Mouse (Mus musculus) lung, embryonic 15.5 days (tissue): Measurements from ENCODE around the gene Abcb10. TPM values are rescaled to one million over a fixed set of nuclear protein-coding genes. Genes with fewer than 3 reads are reported as not detected.

Experiments used
- ATAC-seq: fragments of 200-750 bp; cut with Nextera tagmentation; 2 replicates; pipeline ENCODE4 v1.8.0; 2017; ENCODE audit warnings: moderate number of reproducible peaks, borderline replicate concordance; ENCODE audit not compliant: low FRiP score, low TSS enrichment; ENCODE audit errors: extremely low read depth
- H3K27ac ChIP-seq: fragments of 300-500 bp; sonication (generic); 2 replicates; pipeline ENCODE4 v1.5.1; 2015; ENCODE audit warnings: moderate library complexity, mild to moderate bottlenecking, inconsistent platforms
- H3K27me3 ChIP-seq: fragments of 300-500 bp; sonication (generic); 2 replicates; pipeline ENCODE4 v1.6.1; 2015; ENCODE audit warnings: inconsistent platforms
- H3K36me3 ChIP-seq: fragments of 300-500 bp; sonication (generic); 2 replicates; pipeline ENCODE4 v1.6.1; 2015; ENCODE audit warnings: inconsistent platforms
- H3K4me1 ChIP-seq: fragments of 300-500 bp; sonication (generic); 2 replicates; pipeline ENCODE4 v1.6.1; 2015; ENCODE audit warnings: inconsistent platforms
- H3K4me2 ChIP-seq: fragments of 300-500 bp; sonication (generic); 2 replicates; pipeline ENCODE4 v1.6.1; 2015; ENCODE audit warnings: inconsistent platforms, mild to moderate bottlenecking, moderate library complexity
- H3K4me3 ChIP-seq: fragments of 300-500 bp; sonication (generic); 2 replicates; pipeline ENCODE4 v1.5.1; 2015; ENCODE audit warnings: mild to moderate bottlenecking, inconsistent platforms
- H3K9ac ChIP-seq: fragments of 300-500 bp; sonication (generic); 2 replicates; pipeline ENCODE4 v1.6.1; 2015; ENCODE audit warnings: inconsistent platforms
- H3K9me3 ChIP-seq: fragments of 300-500 bp; sonication (generic); 2 replicates; pipeline ENCODE4 v1.6.1; 2016; ENCODE audit warnings: inconsistent platforms
- WGBS: fragments of 180-500 bp; shearing (Covaris S2); methylation state at CpG from one replicate; pipeline ENCODE4 v1.1.7; 2015; 5-methylcytosine and 5-hydroxymethylcytosine counted together
- polyA plus RNA-seq: library from polyadenylated mRNA; unstranded; fragments of >200 nt; fragmentation: Nextera tagmentation; extraction: Ambion mirVana; gene quantifications from 2 replicates; pipeline ENCODE4 v1.2.1, GENCODE M21; 2015

The Abcb10 gene
- polyA plus RNA-seq, 1 experiment from 2014 or later: 16.3 TPM

DNA sequence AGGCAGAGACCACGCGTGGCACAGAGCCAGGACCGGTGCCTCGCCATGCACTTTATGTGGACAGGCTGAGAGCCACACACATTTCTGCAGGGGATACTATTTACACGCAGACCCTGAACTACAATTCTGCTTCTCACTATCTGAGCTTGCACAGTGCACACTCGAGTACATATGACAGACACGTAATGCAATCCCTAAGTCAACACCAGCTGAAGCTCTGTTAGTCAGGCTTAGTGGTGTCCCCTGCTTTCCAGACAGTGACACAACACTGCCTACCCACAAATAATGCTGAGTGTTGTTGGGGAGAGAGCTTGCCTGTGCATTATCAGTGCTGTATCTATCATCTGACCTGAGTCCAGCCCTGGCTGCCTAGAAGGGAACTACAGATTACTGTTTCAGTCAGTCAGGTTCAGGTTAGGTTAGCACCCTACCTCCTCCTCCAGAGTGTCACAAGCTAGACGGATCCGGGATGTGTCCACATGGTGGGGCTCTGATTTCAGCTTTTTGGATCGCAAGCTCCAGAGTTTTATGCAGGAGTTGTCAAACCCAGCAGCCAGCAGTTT lies 19.7 kb upstream of the Abcb10 start:
- Histone ChIP-seq H3K4me3 (no peak overlapping the region), H3K4me2 (no peak overlapping the region), H3K4me1 (no peaks in the 10 kb centered on the region), H3K9me3 (no peaks in the 10 kb centered on the region), H3K27me3 (no peaks in the 10 kb centered on the region), H3K9ac (no peak overlapping the region), H3K36me3 (peaks cover 83% of the 10 kb centered on the region), H3K27ac (no peak overlapping the region)
- ATAC-seq: no peak; the same call in 1 of the 2 replicates
- WGBS: 88% methylated on average over 10 of the region's 10 CpGs

DNA sequence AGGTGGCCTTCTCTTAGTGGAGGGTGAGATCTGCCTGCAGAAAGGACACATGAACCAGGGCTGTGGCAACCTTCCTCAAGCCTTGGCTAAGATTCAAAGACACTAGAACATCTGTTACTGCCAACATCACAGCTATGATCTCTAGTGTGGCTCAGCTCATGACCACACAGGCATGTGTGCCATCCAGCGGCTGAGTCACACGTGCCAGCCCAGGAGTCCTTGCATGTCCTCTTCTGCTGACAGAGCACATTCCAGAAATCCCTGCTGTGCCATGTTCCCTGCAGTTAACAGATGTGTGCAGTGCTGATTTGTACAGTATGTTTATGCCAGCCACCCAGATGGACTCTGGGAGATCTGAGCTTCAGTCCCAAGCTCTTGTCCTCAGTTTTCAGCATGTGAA lies 16.6 kb upstream of the Abcb10 start:
- 88% methylated on average over 2 of the region's 2 CpGs for WGBS

DNA sequence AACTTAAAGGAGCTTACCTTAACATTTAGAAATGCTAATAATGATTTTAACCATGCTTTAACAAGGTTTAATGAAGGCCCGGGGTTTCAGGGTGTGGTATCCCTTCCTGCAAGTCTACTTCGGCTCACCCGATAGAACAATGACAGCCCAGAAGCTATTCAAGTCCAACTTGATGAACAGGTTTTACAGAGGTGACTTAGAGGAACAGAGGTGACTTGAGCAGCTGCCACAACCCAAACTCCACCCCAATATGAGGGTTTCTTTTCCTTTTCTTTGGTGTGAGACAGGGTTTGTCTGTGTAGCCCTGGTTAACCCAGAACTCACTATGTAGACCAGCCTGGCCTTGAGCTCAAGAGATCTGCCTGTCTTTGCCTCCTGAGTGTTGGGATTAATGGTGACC lies 11.1 kb upstream of the Abcb10 start:
- 74% methylated on average over 3 of the region's 3 CpGs for WGBS
- Histone ChIP-seq H3K27ac (peak overlapping the region; percentile 34; the same call in 1 of the 2 replicates), H3K27me3 (no peaks in the 10 kb centered on the region), H3K9me3 (no peaks in the 10 kb centered on the region), H3K36me3 (peaks cover 20% of the 10 kb centered on the region), H3K4me2 (no peak overlapping the region), H3K4me3 (no peak overlapping the region), H3K9ac (no peak overlapping the region), H3K4me1 (peaks cover 5% of the 10 kb centered on the region; the same call in 1 of the 2 replicates)
- peak; percentile 64 for ATAC-seq

More for the DNA sequence above, 16.6 kb upstream of the Abcb10 start:
- Histone ChIP-seq H3K27me3 (no peaks in the 10 kb centered on the region), H3K9ac (no peak overlapping the region), H3K4me1 (no peaks in the 10 kb centered on the region), H3K4me2 (no peak overlapping the region), H3K36me3 (peaks cover 63% of the 10 kb centered on the region), H3K4me3 (no peak overlapping the region), H3K27ac (no peak overlapping the region), H3K9me3 (no peaks in the 10 kb centered on the region)
- ATAC-seq: no peak

DNA sequence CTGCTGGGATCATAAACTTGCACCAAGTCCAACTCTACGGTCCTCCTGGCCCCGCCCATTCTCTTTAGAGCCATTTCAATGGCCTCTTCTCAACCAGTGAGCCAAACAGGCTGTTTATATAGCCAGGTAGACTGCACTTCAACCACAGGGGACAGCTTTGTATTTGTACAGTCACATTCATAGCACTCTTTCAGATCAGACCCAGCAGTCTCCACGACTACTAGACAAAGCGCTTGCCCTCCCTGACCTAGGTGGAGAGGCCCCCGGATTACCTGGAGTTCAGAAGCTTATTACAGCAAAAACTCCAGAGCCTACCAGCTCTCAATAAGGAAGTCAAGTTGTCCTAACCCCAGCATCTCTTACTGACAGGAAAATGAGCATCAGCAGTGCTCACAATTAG lies 10.7 kb upstream of the Abcb10 start:
- Histone ChIP-seq H3K4me3 (no peak overlapping the region), H3K27me3 (no peaks in the 10 kb centered on the region), H3K4me2 (no peak overlapping the region), H3K9me3 (no peaks in the 10 kb centered on the region), H3K27ac (peak overlapping the region; percentile 34; the same call in 1 of the 2 replicates), H3K4me1 (peaks cover 7% of the 10 kb centered on the region; the same call in 1 of the 2 replicates), H3K9ac (no peak overlapping the region), H3K36me3 (peaks cover 16% of the 10 kb centered on the region)
- ATAC-seq: 0 out of 2 replicates have a peak, but pooled peaks have one; percentile 8
- WGBS: 77% methylated on average over 5 of the region's 5 CpGs

DNA sequence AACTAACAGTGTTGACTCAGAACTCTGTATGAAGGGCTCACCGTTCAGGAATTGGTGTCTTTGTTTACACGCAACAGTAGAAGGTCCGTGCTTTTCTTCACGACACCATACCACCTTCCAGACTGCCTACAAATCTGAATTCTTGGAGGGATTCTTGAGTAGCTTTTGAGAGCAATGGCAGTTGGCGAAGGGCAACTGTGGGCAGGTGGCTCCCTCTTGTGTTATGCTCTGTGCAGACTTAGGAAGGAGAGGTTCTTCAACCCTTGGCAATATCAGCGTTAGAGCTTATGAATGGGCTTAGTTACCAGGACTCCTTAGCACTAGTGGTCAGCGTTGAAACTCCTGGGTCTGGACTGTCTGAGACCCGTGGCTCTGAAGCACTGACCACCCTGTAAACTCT lies 9.7 kb upstream of the Abcb10 start:
- H3K4me1 ChIP-seq: peaks cover 7% of the 10 kb centered on the region; the same call in 1 of the 2 replicates
- WGBS: 80% methylated on average over 8 of the region's 8 CpGs
- no peak overlapping the region for H3K4me3 ChIP-seq
- no peak overlapping the region for H3K27ac ChIP-seq
- ATAC-seq: no peak
- H3K4me2 ChIP-seq: no peak overlapping the region
- H3K9ac ChIP-seq: no peak overlapping the region
- no peaks in the 10 kb centered on the region for H3K27me3 ChIP-seq
- peaks cover 10% of the 10 kb centered on the region for H3K36me3 ChIP-seq
- no peaks in the 10 kb centered on the region for H3K9me3 ChIP-seq

DNA sequence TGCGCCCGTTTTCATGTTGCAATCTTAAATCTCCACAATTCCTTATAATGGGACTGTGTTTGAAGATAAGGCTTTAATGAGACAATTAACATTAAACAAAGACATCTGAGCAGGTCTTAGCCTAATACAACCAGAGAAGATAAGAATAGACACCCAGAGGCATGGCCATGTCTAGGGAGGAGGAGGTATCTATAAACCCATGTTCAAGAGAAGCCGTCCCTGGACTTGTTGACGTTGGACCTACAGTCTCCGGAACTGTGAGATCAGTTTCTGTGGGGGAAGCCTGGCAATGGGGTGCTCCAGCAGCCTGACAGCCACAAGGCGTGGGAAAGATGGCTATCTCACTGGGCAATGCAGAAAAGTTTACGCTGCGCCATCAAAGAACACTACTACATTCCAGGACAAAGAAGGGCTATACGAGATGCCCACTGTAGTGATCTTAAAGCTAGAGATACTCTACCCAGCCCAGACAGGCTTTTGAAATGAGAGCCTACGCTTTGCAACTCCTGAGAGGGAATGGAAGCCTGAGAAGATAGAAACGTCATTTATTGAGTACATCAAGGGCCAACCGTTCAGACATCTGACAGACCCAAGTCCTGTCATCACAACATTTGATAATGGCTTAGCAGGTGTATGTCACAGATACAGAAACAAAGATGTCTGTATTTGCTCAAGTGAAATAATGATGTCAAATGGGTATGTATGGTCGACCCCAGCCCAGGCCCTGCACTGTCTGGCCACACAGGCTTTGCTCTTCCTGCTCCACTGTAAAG lies 7.5 kb upstream of the Abcb10 start:
- no peak for ATAC-seq
- Histone ChIP-seq H3K27me3 (no peaks in the 10 kb centered on the region), H3K27ac (no peak overlapping the region), H3K9me3 (no peaks in the 10 kb centered on the region), H3K4me2 (no peak overlapping the region), H3K9ac (no peak overlapping the region), H3K4me1 (peaks cover 7% of the 10 kb centered on the region; the same call in 1 of the 2 replicates), H3K36me3 (no peaks in the 10 kb centered on the region; the same call in 1 of the 2 replicates), H3K4me3 (no peak overlapping the region)
- WGBS: 70% methylated on average over 13 of the region's 13 CpGs

DNA sequence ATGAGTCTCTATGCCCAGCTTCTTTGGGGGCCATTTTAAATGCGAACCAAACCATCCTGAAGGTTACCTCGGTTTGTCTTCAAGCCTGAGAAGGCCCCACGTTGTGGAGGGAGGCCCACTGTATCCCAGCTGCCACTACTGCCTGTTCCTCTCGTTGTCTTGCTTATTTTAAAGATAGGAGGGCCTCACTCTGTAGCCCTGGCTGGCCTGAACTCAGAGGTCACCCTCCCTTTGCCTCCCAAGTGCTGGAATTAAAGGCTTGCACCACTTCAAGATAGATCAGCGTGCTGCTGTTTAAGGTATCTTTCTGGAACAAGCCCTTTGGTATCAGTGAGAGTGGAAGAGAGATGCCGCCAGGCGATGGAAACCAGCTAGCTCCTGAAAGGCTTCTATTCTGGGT lies 6.2 kb upstream of the Abcb10 start:
- no peak overlapping the region for H3K4me3 ChIP-seq
- H3K4me2 ChIP-seq: no peak overlapping the region
- WGBS: 47% methylated on average over 7 of the region's 7 CpGs
- H3K36me3 ChIP-seq: no peaks in the 10 kb centered on the region
- H3K27me3 ChIP-seq: no peaks in the 10 kb centered on the region
- H3K4me1 ChIP-seq: peaks cover 3% of the 10 kb centered on the region; the same call in 1 of the 2 replicates
- no peak overlapping the region for H3K9ac ChIP-seq
- no peak overlapping the region for H3K27ac ChIP-seq
- no peaks in the 10 kb centered on the region for H3K9me3 ChIP-seq
- ATAC-seq: no peak

DNA sequence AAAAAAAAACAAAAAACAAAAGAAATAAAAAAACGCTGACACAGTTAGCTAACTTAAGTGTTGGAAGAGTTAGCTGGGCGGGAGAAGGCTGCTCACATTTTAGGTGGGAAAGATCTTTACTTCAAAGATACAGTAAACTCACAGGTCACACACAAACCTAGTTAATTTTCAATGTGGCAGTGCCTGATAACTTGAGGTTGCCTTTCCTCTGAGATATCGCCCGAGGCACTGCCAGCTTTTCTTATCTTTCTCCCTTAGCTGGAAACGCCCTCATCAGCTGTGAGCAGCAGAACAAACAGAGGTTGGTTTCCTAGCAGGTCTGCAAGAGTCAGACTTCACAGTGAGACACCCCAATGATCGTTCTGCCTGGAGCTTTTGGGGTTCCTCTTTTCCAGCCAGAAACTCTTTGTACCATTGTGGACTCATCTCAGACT lies 5.7 kb upstream of the Abcb10 start:
- Histone ChIP-seq H3K9me3 (no peaks in the 10 kb centered on the region), H3K27ac (no peak overlapping the region), H3K27me3 (no peaks in the 10 kb centered on the region), H3K4me3 (no peak overlapping the region), H3K4me1 (peaks cover 3% of the 10 kb centered on the region; the same call in 1 of the 2 replicates), H3K9ac (no peak overlapping the region), H3K4me2 (no peak overlapping the region), H3K36me3 (no peaks in the 10 kb centered on the region)
- WGBS: 27% methylated on average over 6 of the region's 6 CpGs
- ATAC-seq: no peak

DNA sequence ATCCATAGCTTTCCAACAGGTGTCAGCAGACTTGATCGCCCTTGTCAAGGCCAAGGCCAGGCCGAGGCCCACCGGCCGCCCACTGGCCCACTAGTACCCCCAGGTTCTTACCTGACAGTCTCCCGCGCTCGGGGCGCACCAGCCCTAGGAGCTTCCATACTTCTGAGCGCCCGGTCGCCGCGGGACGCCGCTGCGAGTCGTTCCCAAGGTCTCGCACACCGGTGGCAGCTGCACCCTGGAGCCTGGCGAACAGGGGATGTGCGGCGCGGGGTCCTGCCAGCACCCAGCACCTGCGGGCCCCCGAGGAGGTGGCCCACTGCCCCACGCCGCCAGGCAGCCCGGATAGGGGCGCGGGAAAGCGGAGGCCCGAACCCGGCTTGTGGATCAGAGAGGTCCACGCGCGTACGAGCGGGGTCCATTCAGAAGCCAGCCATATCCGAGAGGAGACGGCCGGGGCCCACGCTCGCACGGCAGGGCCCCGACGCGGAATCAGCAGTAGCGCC lies 580 bp downstream of the Abcb10 start:
- Histone ChIP-seq H3K9ac (peak overlapping the region; percentile 78), H3K9me3 (no peaks in the 10 kb centered on the region), H3K4me1 (peaks cover 18% of the 10 kb centered on the region), H3K4me3 (peak overlapping the region; percentile 85), H3K4me2 (peak overlapping the region; percentile 97), H3K36me3 (no peaks in the 10 kb centered on the region), H3K27ac (peak overlapping the region; percentile 92), H3K27me3 (no peaks in the 10 kb centered on the region)
- ATAC-seq: no peak
- WGBS: under 1% methylated on average over 48 of the region's 48 CpGs

DNA sequence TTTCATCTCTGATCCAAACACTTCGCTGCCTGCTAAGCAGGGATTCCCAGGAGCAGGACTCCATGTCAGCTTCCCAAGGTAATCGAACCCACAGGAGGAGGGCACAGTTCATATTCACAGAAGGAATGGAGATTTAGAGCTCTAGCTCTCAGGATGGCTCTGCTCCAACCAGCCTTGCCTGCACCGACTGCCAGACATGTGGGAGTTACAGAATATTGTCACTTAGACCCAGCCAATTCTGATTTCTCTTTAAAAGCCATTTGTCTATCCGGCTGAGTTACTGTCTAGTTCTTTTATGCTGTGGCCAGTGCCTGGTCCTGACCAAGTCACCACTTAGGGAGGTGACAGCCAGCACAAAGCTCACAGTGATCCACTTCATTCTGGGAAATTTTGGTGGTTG lies 1.2 kb downstream of the Abcb10 start:
- peak overlapping the region; percentile 97 for H3K4me2 ChIP-seq
- peak overlapping the region; percentile 85 for H3K4me3 ChIP-seq
- no peaks in the 10 kb centered on the region for H3K27me3 ChIP-seq
- H3K27ac ChIP-seq: no peak overlapping the region
- H3K36me3 ChIP-seq: no peaks in the 10 kb centered on the region
- H3K9ac ChIP-seq: no peak overlapping the region
- 40% methylated on average over 4 of the region's 4 CpGs for WGBS
- no peak for ATAC-seq
- H3K4me1 ChIP-seq: peaks cover 18% of the 10 kb centered on the region
- H3K9me3 ChIP-seq: no peaks in the 10 kb centered on the region

DNA sequence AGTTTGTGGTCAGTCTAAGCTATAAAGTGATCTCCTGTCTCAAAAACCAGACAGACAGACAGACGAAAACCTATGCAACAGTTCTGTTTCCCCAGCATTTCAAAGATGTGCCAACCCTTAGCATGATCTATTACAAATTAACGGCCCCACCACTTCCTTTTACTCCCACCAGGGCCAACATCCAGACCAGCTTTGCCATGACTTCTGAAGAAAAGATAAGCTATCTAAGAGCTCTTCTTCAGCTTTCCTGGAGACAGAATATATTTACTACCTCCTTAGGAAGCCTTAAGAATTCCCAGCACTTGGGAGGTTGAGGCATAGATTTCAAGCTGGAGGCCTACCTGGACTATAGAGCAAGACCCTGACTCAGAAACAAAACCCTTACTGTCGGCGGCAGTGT lies 2.7 kb downstream of the Abcb10 start:
- H3K9ac ChIP-seq: no peak overlapping the region
- 67% methylated on average over 4 of the region's 4 CpGs for WGBS
- no peak overlapping the region for H3K4me2 ChIP-seq
- no peak overlapping the region for H3K27ac ChIP-seq
- H3K4me3 ChIP-seq: no peak overlapping the region
- ATAC-seq: no peak
- no peaks in the 10 kb centered on the region for H3K36me3 ChIP-seq
- peaks cover 18% of the 10 kb centered on the region for H3K4me1 ChIP-seq
- no peaks in the 10 kb centered on the region for H3K27me3 ChIP-seq
- no peaks in the 10 kb centered on the region for H3K9me3 ChIP-seq

DNA sequence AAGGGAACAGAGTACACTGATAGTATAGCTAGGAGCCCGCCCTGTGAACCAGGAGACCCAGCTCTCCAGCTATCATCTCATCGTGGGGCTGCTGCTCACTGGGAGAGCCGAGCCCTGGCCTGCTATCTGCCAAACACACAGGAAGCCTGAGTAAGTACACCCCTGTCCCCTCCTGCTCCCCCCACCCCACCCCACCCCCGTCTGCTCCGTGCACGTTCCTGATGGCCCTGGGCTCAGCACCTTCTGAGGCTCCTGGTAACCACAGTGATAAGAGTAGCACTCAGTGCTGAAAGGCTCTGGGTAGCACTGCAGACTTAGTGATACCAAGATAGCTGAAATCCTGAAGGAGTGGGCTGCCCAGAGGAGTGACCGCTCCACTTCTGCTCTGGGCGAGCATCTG lies 4.0 kb downstream of the Abcb10 start:
- Histone ChIP-seq H3K4me2 (peak overlapping the region; percentile 21; the same call in 1 of the 2 replicates), H3K36me3 (no peaks in the 10 kb centered on the region), H3K9me3 (no peaks in the 10 kb centered on the region), H3K27ac (peak overlapping the region; percentile 78), H3K4me3 (no peak overlapping the region), H3K9ac (no peak overlapping the region), H3K27me3 (no peaks in the 10 kb centered on the region), H3K4me1 (peaks cover 18% of the 10 kb centered on the region)
- 57% methylated on average over 8 of the region's 8 CpGs for WGBS
- ATAC-seq: peak; percentile 4; the same call in 1 of the 2 replicates
